Comparison of ENCODE assay signal across 10 mouse cellular contexts in the genomic region with DNA sequence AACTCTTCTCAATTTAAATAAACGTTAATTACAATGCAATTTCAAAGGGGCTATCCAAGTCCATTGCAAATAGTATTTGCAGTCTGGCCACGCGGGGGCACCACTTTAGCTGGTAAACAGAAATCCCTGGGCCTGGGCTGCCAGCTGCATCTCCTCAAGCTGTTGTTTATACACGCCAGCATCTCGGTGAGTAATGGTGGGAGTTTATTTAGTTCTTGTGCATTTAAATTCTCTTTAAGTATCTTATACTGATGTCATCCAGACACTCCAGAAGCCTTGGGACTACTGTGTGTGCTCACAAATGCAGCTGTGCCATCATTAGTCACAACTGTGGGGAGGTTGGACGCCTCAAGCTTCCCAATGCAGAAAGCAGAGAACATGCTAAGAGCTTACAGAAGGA. TPM values are rescaled to one million over a fixed set of nuclear protein-coding genes. Genes with fewer than 3 reads are reported as not detected.
DNase-seq lines count a peak whose midpoint lies in the region; ATAC-seq and TF ChIP-seq lines count a peak whose summit lies in the region.
"Had no signal": no experiment of that assay in that cellular context is flagged by ENCODE, and none has a peak within 500 bp of the region (broad histone marks: within the 10 kb centered on the region; RNA-seq: fewer than 3 reads in every experiment).

No protein-coding gene starts in this region.

- no peaks in the 10 kb centered on the region for H3K9me3 ChIP-seq in liver, embryonic 11.5 days (ENCODE audit: control insufficient read depth, low read length)
- H3K9me3 ChIP-seq: embryonic facial prominence, embryonic 12.5 days had no signal

- peak overlapping the region; percentile 20; the same call in 1 of the 2 replicates for H3K27ac ChIP-seq in heart, adult 2 months
- H3K27ac ChIP-seq in liver, embryonic 11.5 days (ENCODE audit: low read depth, low read length): no peak overlapping the region
- H3K27ac ChIP-seq: embryonic facial prominence, embryonic 12.5 days had no signal

- no peak overlapping the region for H3K4me3 ChIP-seq in heart, adult 2 months
- H3K4me3 ChIP-seq in liver, embryonic 11.5 days (ENCODE audit: low read depth, low read length): no peak overlapping the region
- H3K4me3 ChIP-seq: embryonic facial prominence, embryonic 12.5 days had no signal

- TF ChIP-seq CTCF in heart, adult 2 months (IDR thresholded peaks at IDR 0.05): peak; percentile 78

- H3K79me2 ChIP-seq in heart, adult 2 months (replicated peaks; ENCODE audit: control insufficient read depth, insufficient read depth, low read length): no peaks in the 10 kb centered on the region

- DNase-seq in A20 (ENCODE audit: low read depth, low spot score) (peak; percentile 58), R1 (ENCODE audit: low read depth, low spot score) (peak; percentile 42)
- DNase-seq in embryo, embryonic 11 days: peak; percentile 83
- peak; percentile 73 to 75 for DNase-seq in heart, adult 2 months
- peak; percentile 82 for DNase-seq in kidney, postnatal 14 days
- DNase-seq in liver, embryonic 11.5 days (ENCODE audit: low spot score): peak; percentile 61
- peak; percentile 56 for DNase-seq in retina, postnatal 7 days (ENCODE audit: low read depth, low spot score)
- DNase-seq in urinary bladder, postnatal 36 days (ENCODE audit: low spot score in 2 of 2): peak; percentile 53 to 74

- H3K9ac ChIP-seq in heart, adult 2 months (ENCODE audit: low read depth, low read length): no peak overlapping the region
- H3K9ac ChIP-seq in liver, embryonic 11.5 days (ENCODE audit: low read depth, low read length): no peak overlapping the region
- H3K9ac ChIP-seq: embryonic facial prominence, embryonic 12.5 days had no signal

- intact Hi-C loops in heart, adult 2 months (cut with DNase I): loop anchor here (5.0 kb wide), 1 partner anchor 390 kb away; a partner anchor contains a TSS

- H3K4me2 ChIP-seq in liver, embryonic 11.5 days: no peak overlapping the region
- H3K4me2 ChIP-seq: embryonic facial prominence, embryonic 12.5 days had no signal

- 0 out of 2 replicates have a peak, but pooled peaks have one; percentile 33 for TF ChIP-seq EP300 in heart, adult 2 months (IDR thresholded peaks at IDR 0.05; ENCODE audit: insufficient read depth, low read depth, low read length)

- ATAC-seq in liver, embryonic 11.5 days (replicated peaks; ENCODE audit: low FRiP score): no peak

- H3K4me1 ChIP-seq in heart, adult 2 months (ENCODE audit: control insufficient read depth, insufficient read depth, low read length): peaks cover 3% of the 10 kb centered on the region
- no peaks in the 10 kb centered on the region for H3K4me1 ChIP-seq in liver, embryonic 11.5 days (replicated peaks; ENCODE audit: control insufficient read depth, insufficient read depth, low read length)
- H3K4me1 ChIP-seq: embryonic facial prominence, embryonic 12.5 days had no signal

- no peaks in the 10 kb centered on the region for H3K36me3 ChIP-seq in heart, adult 2 months (ENCODE audit: control insufficient read depth, insufficient read depth, low read length)
- H3K36me3 ChIP-seq in liver, embryonic 11.5 days (ENCODE audit: control insufficient read depth, insufficient read depth, low read length): no peaks in the 10 kb centered on the region
- H3K36me3 ChIP-seq: embryonic facial prominence, embryonic 12.5 days had no signal

- no peaks in the 10 kb centered on the region for H3K27me3 ChIP-seq in heart, adult 2 months (ENCODE audit: control insufficient read depth, insufficient read depth, low read length)
- H3K27me3 ChIP-seq in liver, embryonic 11.5 days (replicated peaks; ENCODE audit: control insufficient read depth, insufficient read depth, low read length): no peaks in the 10 kb centered on the region
- H3K27me3 ChIP-seq: embryonic facial prominence, embryonic 12.5 days had no signal

- no peak for TF ChIP-seq POLR2A in heart, adult 2 months (IDR thresholded peaks at IDR 0.05; ENCODE audit: insufficient read depth, low read depth, low read length)

- WGBS in heart, adult 2 months: 16% methylated on average over 6 of the region's 6 CpGs
- 30% methylated on average over 6 of the region's 6 CpGs for WGBS in liver, embryonic 11.5 days

RNA-seq across cellular contexts. Expression of a gene that starts 13.9 kb away (rescaled TPM):
- 100 to 1,000 TPM; 275 to 281 TPM for total RNA-seq in heart, adult 2 months (2021)
- 278 and 312 TPM in 2 replicates for polyA plus RNA-seq in heart, adult 2 months (2012; rRNA removed)
- 52.8 and 63.7 TPM in 2 replicates for polyA plus RNA-seq in liver, embryonic 11.5 days (2014; fragmentation: Nextera tagmentation; extraction: Ambion mirVana)

RNA-seq across cellular contexts. Expression of a gene that starts 30.8 kb away (rescaled TPM):
- total RNA-seq in heart, adult 2 months (2021): under 1 TPM; 0.21 to 0.32 TPM
- 1.2 and 1.9 TPM in 2 replicates for polyA plus RNA-seq in heart, adult 2 months (2012; rRNA removed)
- polyA plus RNA-seq in liver, embryonic 11.5 days (2014; fragmentation: Nextera tagmentation; extraction: Ambion mirVana): not detected in 2 replicates
- total RNA-seq: neutrophil, adult 5-6 weeks had no signal
- polyA plus RNA-seq: embryonic facial prominence, embryonic 12.5 days had no signal

RNA-seq across cellular contexts. Expression of a gene that starts 47.7 kb away (rescaled TPM):
- total RNA-seq in heart, adult 2 months (2021): 10 to 100 TPM; 49.4 to 52.6 TPM
- 41.9 and 62.9 TPM in 2 replicates for polyA plus RNA-seq in heart, adult 2 months (2012; rRNA removed)
- polyA plus RNA-seq in liver, embryonic 11.5 days (2014; fragmentation: Nextera tagmentation; extraction: Ambion mirVana): 89.2 and 90.7 TPM in 2 replicates

RNA-seq across cellular contexts. Expression of a gene that starts 57.8 kb away (rescaled TPM):
- total RNA-seq in heart, adult 2 months (2021): 10 to 100 TPM; 40.2 to 43.2 TPM
- 38.8 and 45.1 TPM in 2 replicates for polyA plus RNA-seq in heart, adult 2 months (2012; rRNA removed)
- polyA plus RNA-seq in liver, embryonic 11.5 days (2014; fragmentation: Nextera tagmentation; extraction: Ambion mirVana): 215 and 224 TPM in 2 replicates
